Mouse (Mus musculus) gastrocnemius, adult 18-20 months (tissue): ENCODE data around the gene Shc3. TPM values are rescaled to one million over a fixed set of nuclear protein-coding genes. Genes with fewer than 3 reads are reported as not detected.

Experiments used
- DNase-seq: peaks from one replicate; pipeline ENCODE4 v3.0.0; 2021; ENCODE audit warnings: low spot score
- total RNA-seq, 2 experiments: library from RNA; stranded (reverse); gene quantifications; 2 replicates each; pipeline ENCODE4 v1.2.3; 2021

Shc3 gene
- total RNA-seq, 2 experiments from 2014 or later = 0.59 to 1.0 TPM

DNA sequence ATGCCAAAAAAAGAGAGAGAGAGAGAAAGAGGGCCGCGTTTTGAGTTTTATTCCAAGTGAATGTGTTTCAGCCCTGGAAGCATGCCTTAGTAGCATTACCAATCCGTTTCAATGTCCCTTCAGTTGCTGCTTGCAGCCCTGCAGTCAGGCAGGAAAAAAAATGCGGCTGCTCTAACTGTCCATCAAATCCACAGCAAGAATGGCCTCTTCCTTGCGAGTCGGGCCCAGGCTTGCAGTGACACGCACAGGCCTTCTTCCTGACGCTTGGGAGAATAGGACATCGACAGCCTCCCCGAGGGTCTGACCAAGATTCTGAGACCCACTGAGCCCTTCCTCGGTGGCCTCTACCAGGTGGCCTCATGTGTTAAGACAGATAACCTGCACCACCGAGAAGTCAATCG, 718 bp downstream of the Shc3 start:
- DNase-seq = no peak

DNA sequence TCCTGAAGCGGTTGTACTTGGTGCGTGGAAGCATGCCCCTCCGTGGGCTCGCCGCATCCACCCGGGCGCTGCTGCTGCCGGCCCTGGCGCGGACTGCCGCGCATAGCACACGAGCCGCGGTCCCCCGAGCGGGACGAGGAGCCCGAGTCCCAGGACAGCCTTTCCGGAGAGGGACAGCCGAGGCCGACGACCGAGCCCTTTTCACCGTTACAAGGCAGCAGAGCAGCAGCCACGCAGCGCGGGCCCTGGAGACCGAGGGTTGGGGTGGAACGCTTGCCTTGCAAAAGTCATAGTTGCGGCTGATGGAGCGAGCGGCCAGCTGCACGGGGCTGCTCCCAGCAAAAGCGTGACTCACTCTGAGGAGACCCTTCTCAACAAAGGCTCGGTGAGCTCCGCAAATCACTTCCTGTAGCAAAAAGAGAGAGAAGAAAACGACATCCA, 1.8 kb downstream of the Shc3 start:
- DNase-seq = no peak

DNA sequence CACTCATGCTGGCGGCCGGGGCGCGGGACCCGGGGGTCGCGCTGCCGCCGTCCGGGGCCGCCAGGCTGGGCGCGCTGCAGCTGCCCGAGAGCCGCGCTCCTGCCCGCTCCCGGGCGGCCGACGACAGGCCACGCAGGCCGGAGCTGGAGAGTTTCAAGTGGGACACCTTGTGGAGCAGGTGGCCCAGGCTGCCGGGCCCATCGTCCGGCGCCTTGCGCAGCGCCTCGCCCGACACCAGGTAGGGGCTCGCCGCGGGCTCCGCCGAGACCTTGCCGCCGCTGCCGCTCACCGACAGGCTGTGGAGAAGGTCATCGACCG, 2.2 kb downstream of the Shc3 start:
- DNase-seq = no peak

DNA sequence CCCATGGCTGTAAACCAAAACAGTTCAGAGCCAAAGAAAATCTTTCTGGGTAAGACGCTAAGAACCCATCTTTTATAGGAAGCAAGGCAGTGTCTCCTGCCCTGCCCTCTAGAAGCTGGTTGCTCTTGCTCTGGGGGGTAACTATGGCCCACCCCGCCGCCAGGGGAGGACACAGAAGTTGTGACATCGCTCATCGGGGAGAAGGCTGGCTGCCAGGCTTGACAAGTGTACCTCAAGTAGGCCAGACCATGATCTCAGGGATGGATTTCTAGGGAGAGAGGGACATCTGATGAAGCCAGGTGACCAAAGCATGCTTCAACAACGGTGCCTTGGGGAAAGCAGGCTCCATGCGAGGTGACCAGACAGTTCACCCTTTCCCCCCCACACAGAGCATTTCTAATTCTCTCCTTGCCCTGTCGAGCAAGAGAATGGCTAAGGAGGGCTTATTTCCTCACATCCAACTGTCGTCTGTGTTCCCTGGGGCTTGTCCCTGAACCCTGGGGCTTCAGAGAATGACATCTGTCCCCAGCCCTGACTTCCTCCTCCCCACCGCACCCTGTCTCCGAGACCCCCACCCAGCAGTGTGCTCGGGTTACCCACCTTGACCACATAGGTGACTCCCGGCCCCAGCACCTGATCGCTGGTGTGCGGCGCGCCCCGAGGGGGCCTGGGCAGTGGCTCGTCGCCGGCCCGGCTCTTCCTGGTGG, 2.7 kb downstream of the Shc3 start:
- DNase-seq = no peak

DNA sequence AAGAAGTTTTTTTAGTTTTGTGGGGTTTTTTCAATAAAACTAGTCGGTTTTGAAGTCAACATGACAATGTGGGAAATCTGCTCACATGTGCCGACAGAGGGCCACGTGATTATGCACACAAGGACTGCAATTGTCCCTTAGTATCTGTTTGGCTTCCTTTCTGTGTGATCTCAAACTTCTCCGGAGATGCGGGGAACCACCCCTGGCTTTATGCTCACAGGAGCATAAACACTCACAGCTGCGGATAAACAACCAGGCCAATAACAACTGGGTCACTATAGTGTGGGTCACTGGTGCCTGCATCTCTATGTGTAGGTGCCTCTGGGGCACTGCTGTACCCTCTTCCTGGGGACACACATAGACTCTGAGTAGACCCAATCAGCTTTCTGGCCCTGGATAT, 4.5 kb downstream of the Shc3 start:
- no peak for DNase-seq

DNA sequence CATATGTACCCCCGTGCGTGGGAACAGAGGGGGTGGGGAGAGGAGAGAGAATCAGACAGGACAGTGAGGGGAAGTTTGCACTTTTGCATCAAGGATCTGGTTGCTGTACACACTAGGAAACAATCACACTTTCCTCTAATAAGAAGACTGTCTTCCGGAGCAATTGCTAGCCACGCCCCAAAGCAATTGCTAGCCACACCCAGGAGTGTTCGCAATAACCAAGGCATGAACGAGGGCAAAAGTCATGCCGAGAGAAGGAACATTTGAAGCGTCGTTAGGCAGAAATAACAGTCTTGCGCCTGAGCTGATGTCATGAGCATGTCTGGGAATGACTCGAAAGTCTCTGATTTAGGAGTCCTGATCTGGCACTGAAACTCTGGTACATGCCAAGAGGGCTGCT, 15.9 kb downstream of the Shc3 start:
- DNase-seq = no peak

DNA sequence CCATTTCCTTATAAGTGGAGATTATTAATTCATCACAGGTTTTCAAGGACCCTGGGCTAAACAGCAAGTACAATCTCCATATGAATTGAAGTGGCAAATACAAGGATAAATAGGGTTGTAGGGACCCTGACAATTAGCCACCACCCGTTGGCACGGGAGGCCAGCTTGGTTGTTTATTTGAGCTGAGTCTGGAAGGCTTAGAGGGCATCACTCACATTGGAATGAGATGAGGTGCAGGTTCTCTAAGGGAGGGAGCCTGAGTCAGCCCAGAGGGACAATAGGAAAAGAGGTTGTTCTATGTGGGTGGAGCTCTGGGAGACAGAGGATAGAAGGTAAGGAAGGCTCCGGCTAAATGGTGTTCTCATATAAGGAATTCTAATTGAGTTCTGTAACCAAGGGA, 17.0 kb downstream of the Shc3 start:
- DNase-seq = no peak

DNA sequence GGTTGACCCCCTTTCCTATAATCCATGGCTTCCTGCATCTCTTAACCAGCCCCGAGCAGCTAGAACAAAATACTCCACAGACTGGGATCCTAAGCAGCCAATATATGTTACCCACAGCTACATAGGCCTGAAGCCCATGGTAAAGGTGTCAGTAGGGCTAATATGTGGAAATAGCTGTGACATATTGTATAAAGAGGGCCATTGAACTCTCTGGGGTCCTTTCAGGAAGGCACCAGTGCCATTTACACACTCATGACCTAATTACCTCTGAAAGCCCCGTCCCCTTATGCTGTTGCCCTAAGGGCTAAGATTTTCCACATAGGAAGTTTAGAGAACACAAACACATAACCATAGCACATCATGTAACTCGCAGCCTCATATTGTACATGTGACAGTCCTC, 17.4 kb downstream of the Shc3 start:
- no peak for DNase-seq

DNA sequence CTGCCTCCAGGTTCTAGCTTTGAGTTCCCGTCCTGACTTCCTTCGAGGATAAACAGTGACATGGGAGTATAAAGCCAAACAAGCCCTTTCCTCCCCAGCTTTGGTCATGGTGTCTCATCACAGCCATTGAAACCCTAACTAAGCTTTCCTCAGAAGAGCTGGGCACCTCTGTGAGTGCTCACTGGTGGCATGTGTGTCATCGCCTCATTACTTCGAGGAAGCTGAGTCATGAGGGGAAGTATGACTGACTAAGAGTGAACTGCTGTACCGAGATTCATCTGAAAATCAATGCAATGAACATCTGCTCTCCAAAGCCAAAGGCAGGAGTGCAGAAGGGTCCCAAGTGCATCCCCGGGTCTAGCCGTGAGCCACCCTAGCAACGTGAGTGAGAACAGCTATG, 29.4 kb downstream of the Shc3 start:
- no peak for DNase-seq

DNA sequence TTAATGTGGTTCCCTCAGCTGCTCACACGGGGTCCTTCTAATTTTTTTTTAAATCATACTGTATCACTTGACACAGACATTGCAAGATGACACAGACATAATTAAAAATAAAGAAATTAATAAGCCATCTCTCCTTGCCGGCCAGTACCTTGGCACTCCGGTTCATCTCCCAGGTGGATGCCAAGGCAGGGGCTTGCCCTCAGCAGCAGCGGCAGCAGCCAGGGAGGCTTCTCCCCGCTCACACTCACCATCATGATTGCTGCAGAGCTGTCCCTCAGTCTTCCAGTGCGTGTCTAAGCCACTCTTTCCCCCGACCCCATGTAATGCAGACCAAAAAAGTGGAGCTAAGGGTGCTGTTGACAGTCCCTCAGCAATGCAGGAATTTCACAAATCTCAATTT, 33.9 kb downstream of the Shc3 start:
- DNase-seq = no peak

DNA sequence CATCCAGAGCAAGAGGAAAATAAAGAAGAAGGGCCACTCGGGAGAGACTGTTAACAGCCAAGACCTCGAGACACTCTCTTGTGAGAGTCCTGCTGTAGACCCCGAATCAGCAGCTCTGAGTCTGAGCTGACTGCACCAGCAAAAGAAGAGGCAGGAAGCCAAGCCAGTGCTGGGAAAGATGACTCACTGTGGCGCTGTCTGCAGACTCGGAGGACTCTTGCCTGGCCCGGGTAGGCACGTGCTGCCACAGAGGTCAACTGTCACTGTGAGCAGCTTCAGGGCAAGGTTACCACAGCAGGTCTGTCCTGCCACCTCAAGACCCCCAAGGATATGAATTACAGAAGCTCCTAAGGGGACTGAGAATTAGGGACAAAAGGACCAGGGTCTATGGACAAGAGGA, 42.7 kb downstream of the Shc3 start:
- DNase-seq = peak; percentile 6

DNA sequence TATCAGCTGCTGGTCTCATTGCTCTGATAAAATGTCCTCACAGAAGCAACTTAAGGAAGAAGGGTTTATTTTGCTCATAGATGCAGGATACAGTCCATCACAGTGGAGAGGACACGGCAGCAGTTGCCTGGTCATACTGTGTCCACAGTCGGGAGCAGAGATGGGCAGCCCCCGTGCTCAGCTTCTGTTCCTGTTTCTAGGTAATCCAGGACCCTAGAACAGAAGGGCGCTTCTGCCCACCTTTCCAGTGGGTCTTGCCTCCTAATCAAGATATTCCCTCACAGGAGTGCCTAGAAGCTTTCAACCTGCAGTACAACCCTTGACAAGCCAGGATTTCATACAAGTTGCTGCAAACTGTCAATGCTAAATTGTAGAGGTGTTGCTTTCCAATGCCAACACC, 44.9 kb downstream of the Shc3 start:
- no peak for DNase-seq

DNA sequence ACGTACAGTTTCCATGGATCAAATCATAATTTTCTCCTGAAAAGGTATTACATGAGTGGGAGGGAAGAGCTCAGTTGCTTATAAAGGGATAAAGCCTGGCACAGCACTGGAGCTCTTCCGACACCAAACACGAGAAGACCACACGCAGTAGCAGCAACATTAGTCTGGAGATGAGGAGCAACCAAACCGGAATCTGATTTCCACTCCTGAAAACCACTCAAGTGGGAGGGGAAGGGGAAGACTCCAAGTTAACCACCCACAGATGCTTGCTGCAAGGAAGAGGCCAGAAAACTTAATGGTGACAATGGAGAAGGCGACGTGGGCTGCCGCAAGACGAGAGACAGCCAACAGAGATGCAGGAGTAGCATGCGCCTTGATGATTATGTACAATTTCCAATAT, 45.9 kb downstream of the Shc3 start:
- DNase-seq = no peak

DNA sequence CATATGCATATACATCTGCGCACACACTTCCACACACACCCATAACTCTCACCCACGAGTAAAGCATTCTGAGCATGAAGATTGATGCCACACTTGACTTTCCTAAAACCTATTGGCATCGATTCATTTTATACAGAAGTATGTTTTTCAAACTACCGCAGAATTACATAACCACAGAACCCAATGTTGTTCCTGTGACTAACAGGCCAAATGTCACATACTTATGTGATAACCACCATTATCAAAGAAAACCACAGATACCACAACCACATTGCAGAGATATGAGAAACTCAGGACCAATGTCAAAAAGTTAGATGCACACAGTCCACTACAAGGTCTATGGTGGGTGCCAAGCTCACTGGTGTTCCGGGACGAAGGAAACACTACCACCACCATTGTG, 50.3 kb downstream of the Shc3 start:
- DNase-seq = no peak

DNA sequence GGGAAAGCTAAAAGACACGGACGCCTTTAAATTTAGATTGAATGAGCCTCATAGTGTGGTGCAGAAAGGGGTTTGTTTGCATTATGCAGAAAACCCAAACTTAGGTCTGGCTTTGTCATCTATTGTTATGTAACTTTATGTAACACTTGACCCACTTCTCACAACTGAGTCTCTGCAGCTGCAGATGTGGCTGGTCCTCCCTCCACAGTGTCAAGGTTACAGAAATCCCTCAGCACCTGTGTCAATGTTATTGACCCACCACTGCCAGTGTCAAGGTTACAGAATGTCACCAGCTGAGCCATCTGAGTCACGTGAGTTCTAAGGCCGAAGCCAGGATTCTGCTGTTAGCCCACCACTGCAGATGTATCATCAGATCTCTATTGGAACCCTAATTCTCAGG, 51.3 kb downstream of the Shc3 start:
- no peak for DNase-seq

DNA sequence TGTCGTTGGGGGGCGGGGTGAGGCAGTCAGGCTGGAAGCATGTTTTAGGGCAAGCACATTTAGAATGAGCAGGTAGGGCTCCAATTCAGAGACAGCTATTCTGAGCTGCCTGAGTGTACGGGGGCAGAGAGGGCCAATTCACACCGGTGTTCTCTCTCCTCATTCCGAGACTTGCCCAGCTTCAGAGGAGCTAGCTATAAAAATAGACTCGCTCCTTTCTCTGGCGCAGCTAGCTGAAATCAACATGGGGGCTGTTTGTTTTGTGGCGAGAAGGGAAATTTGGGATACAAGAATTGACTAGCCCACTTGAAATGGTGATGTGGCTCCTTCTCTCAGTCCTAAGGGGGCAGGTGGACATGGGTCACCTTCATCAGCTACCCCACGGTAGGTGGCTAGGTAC, 60.4 kb downstream of the Shc3 start:
- DNase-seq = no peak

DNA sequence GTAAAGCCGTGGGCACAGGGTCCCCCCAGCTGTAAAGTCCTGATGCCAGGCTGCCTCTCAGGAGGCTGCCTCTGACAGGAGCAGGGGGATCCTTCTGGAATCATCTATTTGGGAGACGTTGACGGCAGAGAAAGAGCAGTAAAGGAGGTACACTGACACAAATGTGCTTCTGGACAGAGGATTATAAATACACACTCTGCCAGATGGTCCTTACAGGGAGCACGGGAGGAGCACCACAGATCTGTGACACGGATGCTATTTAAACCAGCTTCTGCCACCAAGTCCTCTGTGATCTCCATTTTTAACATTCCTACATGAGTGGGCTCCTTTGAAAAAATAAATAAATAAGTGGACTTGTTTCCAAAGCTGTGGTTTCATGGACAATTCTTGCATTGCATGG, 63.5 kb downstream of the Shc3 start:
- no peak for DNase-seq

DNA sequence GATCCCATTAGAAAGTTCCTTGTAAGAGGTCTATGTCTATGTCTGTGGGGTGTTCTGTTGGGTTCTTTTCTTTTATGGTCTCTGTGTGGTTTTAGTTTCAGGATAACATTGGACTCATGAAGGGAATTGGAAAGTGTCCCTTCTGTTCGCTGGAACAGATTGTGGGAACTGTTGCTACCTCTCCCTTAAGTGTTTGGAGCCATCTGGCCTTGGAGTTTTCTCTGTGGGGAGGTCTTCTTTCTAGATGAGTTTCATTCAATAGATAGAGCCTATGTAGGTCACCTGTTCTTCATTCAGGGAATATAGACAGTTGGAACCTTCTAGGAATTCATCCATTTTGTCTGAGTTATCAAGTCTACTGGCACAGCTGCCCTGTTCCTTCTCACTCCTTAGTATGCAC, 69.5 kb downstream of the Shc3 start:
- DNase-seq = no peak

DNA sequence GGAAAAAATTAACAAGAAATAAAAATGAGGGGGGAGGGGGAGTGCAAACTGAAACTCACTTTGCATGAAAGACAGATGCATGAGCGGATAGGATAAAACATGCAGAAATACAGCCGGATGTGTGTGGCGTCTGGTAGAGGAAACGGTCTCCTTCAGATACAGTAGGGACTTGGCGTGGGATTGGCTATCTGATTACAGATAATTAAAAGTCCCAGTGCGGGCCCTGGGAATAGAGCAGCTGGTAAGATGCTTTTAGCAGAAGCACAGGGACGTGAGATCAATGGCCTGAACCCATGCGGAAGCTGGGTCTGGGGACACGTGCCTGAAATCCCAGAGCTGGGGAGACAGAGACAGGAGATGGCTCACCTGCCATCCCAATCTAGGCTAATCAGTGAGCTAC, 75.5 kb downstream of the Shc3 start:
- DNase-seq = no peak

DNA sequence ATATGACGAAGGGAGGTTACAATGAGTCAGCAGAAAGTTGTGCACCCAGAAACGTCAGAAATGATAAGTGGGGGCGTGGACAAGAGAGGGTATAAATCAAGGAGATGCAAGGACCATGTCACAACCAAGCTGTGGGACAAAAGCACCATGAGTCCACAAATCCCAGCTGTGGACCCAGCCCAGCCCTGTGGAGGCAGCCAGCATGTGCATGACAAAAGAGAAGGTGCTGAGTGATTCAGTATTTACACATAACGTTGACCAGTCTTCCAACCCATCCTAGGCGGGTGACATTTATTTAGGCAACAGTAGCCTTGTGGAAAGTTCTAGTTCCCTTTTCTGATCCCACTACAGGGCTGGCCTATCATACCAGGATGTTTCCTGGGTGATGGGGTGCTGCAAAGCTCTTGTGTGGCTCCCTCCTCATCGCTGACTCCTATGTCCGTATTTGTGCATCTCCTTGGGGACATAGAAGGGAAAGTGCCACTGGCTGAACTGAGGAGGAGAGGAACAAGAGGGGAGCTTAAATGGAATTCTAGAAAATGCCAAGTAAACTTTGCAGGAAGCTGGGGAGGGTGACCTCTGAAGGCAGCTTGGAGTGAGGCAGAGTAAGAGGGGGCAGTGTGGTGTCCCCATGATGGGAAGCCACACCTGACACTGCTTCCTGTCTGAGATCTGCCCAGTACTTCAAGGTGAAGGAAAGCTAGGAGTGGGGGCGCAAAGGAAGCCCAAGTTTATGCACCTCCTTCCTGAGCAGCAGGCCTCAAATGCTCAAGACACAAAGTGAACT, 77.4 kb downstream of the Shc3 start:
- no peak for DNase-seq

DNA sequence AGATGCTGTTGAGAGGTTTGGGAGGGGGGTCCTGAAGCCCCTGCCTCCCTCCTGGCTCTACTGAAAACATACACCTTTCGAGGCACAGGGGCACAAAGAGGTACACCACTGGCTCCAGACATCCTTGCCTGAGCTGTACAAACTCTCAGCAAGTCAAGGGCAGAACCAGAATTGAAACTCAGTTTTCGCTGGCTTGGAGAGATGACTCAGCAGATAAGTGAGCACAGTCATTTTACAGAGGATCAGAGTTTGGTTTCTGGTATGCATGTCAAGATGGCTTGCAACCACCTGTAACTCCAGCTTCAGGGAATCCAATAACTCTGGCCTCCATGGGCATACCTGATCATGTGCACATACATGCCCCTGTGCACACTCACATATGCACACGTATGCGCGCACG, 79.0 kb downstream of the Shc3 start:
- no peak for DNase-seq

DNA sequence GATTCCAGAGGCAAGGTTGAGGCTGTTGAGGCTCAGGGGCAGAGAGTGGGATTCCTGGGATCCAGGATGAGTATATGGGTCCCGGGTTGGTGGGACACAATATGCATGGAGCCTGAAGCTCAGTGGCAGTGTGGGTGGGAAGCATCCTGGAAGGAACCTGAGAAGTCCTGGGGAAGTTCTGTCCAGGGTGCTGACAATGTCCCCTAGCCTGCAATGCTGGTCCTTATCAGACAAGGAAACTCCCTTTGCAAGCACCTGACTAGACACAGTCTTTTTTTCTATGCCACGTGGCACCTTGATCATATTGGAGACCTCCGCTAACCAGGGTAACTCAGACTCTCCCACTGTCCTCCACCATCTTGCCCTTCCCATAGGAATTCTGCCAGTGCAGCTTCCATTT, 80.3 kb downstream of the Shc3 start:
- no peak for DNase-seq

DNA sequence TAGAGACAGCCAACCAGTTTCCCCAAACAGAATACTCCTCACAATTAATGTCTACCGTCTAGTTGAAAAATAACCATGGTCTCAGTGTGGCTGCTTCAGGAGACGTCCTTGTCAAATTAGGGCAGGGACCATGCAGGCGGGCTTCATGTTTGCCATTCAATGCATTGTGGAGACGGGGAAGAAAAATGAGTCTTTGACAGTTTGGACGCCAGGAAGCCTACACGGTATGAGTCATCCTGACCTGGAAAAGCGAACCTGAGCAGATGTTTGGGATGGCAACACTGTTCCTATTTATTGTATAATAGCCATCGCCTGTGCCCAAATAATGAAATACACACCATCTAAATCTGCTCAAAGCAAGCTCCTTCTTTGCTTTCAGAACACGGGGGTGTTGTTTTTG, 83.9 kb downstream of the Shc3 start:
- no peak for DNase-seq

DNA sequence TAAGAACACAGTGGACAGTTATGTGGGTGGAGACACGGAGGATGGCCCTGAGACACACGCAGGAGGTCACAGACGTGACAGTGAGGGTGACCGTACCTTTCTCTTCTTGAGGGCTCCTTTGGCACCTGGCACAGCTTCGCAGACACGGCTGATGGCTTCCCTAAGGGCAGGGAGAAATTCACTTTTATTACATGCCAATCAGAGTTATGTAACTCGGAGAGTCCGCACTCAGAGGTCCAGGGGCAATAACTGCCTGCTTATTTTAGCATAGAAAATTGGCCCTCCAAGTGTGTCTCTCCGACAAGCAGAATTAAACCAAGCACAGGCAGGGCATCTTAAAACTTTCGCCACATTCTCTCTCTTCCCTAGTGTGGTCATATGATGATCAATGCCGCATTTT, 86.4 kb downstream of the Shc3 start:
- DNase-seq = no peak
